Mouse (Mus musculus) myocyte (in vitro differentiated cells): Measurements from ENCODE around the gene Rac3. TPM values are rescaled to one million over a fixed set of nuclear protein-coding genes. Genes with fewer than 3 reads are reported as not detected.

Experiments
- H3K27me3 ChIP-seq: one replicate; pipeline ENCODE4 v1.6.1; 2011; ENCODE audit not compliant: control insufficient read depth, insufficient read depth, insufficient read length
- H3K36me3 ChIP-seq: one replicate; pipeline ENCODE4 v1.6.1; 2011; ENCODE audit not compliant: control insufficient read depth, insufficient read depth
- H3K4me2 ChIP-seq: one replicate; pipeline ENCODE4 v1.6.1; 2011; ENCODE audit warnings: low read depth, control low read depth
- H3K4me3 ChIP-seq: one replicate; pipeline ENCODE4 v1.5.1; 2011; ENCODE audit warnings: mild to moderate bottlenecking, control low read depth, moderate library complexity
- H3K79me2 ChIP-seq: one replicate; pipeline ENCODE4 v1.6.1; 2011; ENCODE audit not compliant: control insufficient read depth, insufficient read depth
- H3ac ChIP-seq: one replicate; pipeline ENCODE4 v1.6.1; 2011; ENCODE audit not compliant: control insufficient read depth, insufficient read length
- CEBPB ChIP-seq: IDR thresholded peaks from 2 replicates; pipeline ENCODE4 v1.6.1; 2011; ENCODE audit warnings: mild to moderate bottlenecking, moderate library complexity; ENCODE audit not compliant: poor library complexity, insufficient read depth, severe bottlenecking
- E2F4 ChIP-seq: IDR thresholded peaks from one replicate; pipeline ENCODE4 v1.6.1; 2011; ENCODE audit warnings: mild to moderate bottlenecking, control low read depth, moderate library complexity; ENCODE audit not compliant: insufficient read depth
- MAX ChIP-seq: IDR thresholded peaks from one replicate; pipeline ENCODE4 v1.6.1; 2011; ENCODE audit warnings: low read depth, mild to moderate bottlenecking, control low read depth
- MYOD1 ChIP-seq, 3 experiments: IDR thresholded peaks; one replicate each; pipeline ENCODE4 v1.6.1; 2011; ENCODE audit warnings: control low read depth in 2 of 3, low read depth in 2 of 3, mild to moderate bottlenecking in 2 of 3, moderate library complexity in 1 of 3; ENCODE audit not compliant: insufficient read length in 2 of 3, control insufficient read depth in 1 of 3
- MYOG ChIP-seq, 3 experiments: IDR thresholded peaks; one replicate each; pipeline ENCODE4 v1.6.1; 2011; ENCODE audit warnings: control low read depth in 2 of 3, low read depth in 2 of 3, mild to moderate bottlenecking in 2 of 3; ENCODE audit not compliant: insufficient read length in 2 of 3, control insufficient read depth in 1 of 3, insufficient read depth in 1 of 3
- POLR2A ChIP-seq: IDR thresholded peaks from one replicate; pipeline ENCODE4 v1.6.1; 2011; ENCODE audit warnings: low read depth, mild to moderate bottlenecking, control low read depth, moderate library complexity; ENCODE audit not compliant: insufficient read length
- POLR2AphosphoS2 ChIP-seq: IDR thresholded peaks from one replicate; pipeline ENCODE4 v1.6.1; 2011; ENCODE audit warnings: low read depth, control low read depth; ENCODE audit not compliant: insufficient read length
- REST ChIP-seq: IDR thresholded peaks from one replicate; pipeline ENCODE4 v1.6.1; 2011; ENCODE audit warnings: mild to moderate bottlenecking, control low read depth, moderate library complexity; ENCODE audit not compliant: insufficient read depth, insufficient read length
- SRF ChIP-seq: IDR thresholded peaks from one replicate; pipeline ENCODE4 v1.6.1; 2011; ENCODE audit warnings: low read depth; ENCODE audit not compliant: control insufficient read depth, insufficient read length
- TCF12 ChIP-seq: IDR thresholded peaks from one replicate; pipeline ENCODE4 v1.6.1; 2011; ENCODE audit warnings: mild to moderate bottlenecking, control low read depth; ENCODE audit not compliant: poor library complexity, insufficient read depth, severe bottlenecking
- TCF3 ChIP-seq: IDR thresholded peaks from one replicate; pipeline ENCODE4 v1.6.1; 2011; ENCODE audit warnings: low read depth, control low read depth; ENCODE audit not compliant: insufficient read length
- USF1 ChIP-seq: IDR thresholded peaks from one replicate; pipeline ENCODE4 v1.6.1; 2011; ENCODE audit warnings: low read depth, mild to moderate bottlenecking, control low read depth, moderate library complexity
- polyA plus RNA-seq: library from polyadenylated mRNA; unstranded; fragments of >200 nt; fragmentation: generic; extraction: Trizol; gene quantifications from one replicate; pipeline ENCODE4 v1.2.1, GENCODE M21; 2012; ENCODE audit warnings: missing spikeins

Rac3 gene
- polyA plus RNA-seq, 1 experiment: 1.9 TPM

DNA sequence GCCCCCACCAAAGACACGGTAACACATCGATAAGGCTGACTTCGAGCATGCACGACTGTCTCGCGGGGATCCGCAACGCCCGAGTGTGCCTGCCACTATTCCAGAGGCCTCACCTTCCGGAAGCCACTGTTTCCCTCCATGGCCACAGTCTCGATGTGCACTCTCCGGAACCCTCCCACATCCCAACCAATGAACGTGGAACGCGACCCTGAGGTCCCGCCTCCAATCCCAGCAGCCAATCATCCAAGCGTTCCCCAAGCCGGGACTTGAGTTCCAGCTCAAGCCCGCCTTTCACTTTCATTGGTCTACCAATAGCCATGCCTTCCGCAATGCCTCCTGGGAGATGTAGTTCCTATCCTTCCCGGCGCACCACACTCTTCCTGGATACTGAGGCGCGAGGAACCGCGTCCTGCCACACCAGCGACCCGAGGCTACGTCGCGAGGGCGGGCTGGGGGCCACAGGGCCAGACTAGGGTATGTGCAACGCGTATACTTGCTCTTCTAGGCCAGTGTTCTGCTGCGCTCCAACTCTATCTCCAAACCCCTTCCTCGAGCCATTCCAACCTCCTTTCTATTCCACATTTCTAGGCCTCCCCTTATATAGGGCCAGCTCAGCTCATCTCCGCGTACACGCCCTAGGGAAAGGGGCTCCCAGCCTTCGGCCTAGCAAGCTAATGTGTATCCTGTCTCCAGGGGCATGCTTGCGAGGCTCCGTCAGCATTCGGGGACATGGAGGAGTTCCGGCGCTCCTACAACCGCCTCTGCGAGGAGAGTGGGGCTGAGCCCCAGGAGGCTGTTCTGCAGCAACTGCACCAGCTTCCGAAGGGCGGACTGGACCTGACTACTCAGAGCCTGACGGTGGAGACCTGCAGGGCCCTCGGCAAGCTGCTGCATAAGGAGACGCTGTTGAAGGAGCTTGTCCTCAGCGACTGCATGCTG, 7.4 kb upstream of the Rac3 start, which contains the start of the genes Cenpx and Lrrc45:
Gene Cenpx (minus strand): TSS at position 159 of the 939 bp plus-strand sequence.
Gene Lrrc45 (plus strand): TSS at position 346 of the 939 bp plus-strand sequence.
- Histone ChIP-seq H3K79me2 (no peaks in the 10 kb centered on the region), H3ac (peak within 1 kb of the TSS; percentile 7), H3K4me3 (peak within 1 kb of the TSS; percentile 63), H3K4me2 (peak within 1 kb of the TSS; percentile 97), H3K36me3 (peaks cover 7% of the 10 kb centered on the region), H3K27me3 (no peaks in the 10 kb centered on the region)
- TF ChIP-seq MAX (no peak), E2F4 (peak; percentile 67), MYOD1 (IDR thresholded peaks at IDR 0.05; ENCODE audit: control insufficient read depth in 1 of 3, insufficient read length in 2 of 3, low read depth in 2 of 3) (peak in 1 of 3 experiments; percentile 7), USF1 (no peak), CEBPB (no peak), POLR2A (peak; percentile 56), MYOG (IDR thresholded peaks at IDR 0.05; ENCODE audit: control insufficient read depth in 1 of 3, insufficient read depth in 1 of 3, insufficient read length in 2 of 3, low read depth in 2 of 3) (no peak), TCF3 (no peak), TCF12 (no peak), REST (no peak), SRF (peak; percentile 53), POLR2AphosphoS2 (peak; percentile 46)

DNA sequence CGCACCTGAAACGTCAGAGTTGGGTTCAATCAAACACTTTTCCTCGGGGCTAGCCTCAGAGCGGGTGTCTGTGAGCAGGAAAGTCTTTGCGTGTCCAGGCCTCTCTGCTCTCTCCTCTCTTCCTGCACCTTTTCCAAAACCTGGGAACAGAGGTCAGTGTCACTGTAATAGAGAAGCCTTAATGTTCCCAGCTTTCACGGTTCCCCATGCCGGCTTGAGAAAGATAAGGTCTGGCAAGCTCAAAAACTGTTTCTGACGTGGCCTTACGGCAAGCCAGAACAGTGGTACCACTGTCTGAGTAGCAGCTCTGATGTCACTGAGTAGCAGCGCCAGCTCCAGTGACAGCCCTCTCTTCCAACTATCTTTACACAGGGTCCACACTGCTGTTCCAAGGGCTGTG, 6.7 kb upstream of the Rac3 start:
- Histone ChIP-seq H3K27me3 (no peaks in the 10 kb centered on the region), H3ac (peak overlapping the region; percentile 7), H3K79me2 (no peaks in the 10 kb centered on the region), H3K36me3 (peaks cover 7% of the 10 kb centered on the region), H3K4me2 (peak overlapping the region; percentile 97), H3K4me3 (peak overlapping the region; percentile 63)
- TF ChIP-seq MYOD1 (IDR thresholded peaks at IDR 0.05; ENCODE audit: control insufficient read depth in 1 of 3, insufficient read length in 2 of 3, low read depth in 2 of 3) (no peak), MAX (no peak), USF1 (no peak), SRF (no peak), TCF3 (no peak), POLR2A (no peak), MYOG (IDR thresholded peaks at IDR 0.05; ENCODE audit: control insufficient read depth in 1 of 3, insufficient read depth in 1 of 3, insufficient read length in 2 of 3, low read depth in 2 of 3) (no peak), CEBPB (no peak), E2F4 (no peak), TCF12 (no peak)

DNA sequence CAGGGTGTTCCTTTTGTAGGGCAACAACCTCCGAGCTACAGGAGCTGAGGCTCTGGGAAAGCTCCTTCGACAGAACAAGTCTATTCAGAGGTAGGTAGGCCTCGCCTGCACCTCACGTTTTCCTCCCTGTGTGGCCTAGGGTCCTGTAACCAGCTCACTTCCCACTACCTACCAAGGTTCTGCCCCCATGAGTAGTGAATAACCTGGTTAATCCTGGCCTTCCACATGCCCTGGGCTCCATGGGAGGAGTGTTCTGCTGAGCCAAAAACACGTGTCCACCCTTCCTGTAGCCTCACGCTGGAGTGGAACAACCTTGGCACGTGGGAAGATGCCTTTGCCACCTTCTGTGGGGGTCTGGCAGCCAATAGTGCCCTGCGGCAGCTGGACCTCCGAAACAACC, 6.1 kb upstream of the Rac3 start:
- H3K27me3 ChIP-seq: no peaks in the 10 kb centered on the region
- no peak for TF ChIP-seq MYOG (IDR thresholded peaks at IDR 0.05; ENCODE audit: control insufficient read depth in 1 of 3, insufficient read depth in 1 of 3, insufficient read length in 2 of 3, low read depth in 2 of 3)
- no peak for TF ChIP-seq REST
- TF ChIP-seq POLR2A: no peak
- no peak for TF ChIP-seq CEBPB
- no peak for TF ChIP-seq TCF3
- TF ChIP-seq MAX: no peak
- TF ChIP-seq SRF: no peak
- TF ChIP-seq USF1: no peak
- TF ChIP-seq POLR2AphosphoS2: no peak
- TF ChIP-seq E2F4: no peak
- no peak for TF ChIP-seq MYOD1 (IDR thresholded peaks at IDR 0.05; ENCODE audit: control insufficient read depth in 1 of 3, insufficient read length in 2 of 3, low read depth in 2 of 3)
- TF ChIP-seq TCF12: no peak
- peaks cover 7% of the 10 kb centered on the region for H3K36me3 ChIP-seq
- no peaks in the 10 kb centered on the region for H3K79me2 ChIP-seq
- H3K4me2 ChIP-seq: peak overlapping the region; percentile 97
- peak overlapping the region; percentile 63 for H3K4me3 ChIP-seq
- no peak overlapping the region for H3ac ChIP-seq

DNA sequence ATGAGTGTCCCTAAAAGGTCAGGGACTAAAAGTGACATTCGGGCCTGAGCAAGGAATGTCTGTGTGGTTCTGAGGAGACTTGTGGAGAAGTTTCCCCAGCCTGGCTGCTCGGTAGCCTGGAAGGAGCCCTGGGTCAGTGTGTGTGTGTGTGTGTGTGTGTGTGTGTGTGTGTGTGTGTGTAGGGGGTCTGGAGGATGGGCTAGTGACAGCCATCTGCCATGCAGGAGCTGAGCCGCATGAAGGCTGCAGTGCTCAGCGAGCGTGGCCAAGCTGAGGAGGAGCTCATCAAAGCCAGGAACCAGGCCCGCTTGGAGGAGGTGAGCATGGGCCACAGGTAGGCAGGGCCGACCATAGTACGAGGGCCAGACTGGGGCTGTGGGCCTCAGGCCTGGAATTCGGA, 2.0 kb upstream of the Rac3 start:
- H3K27me3 ChIP-seq: no peaks in the 10 kb centered on the region
- no peak overlapping the region for H3K4me3 ChIP-seq
- TF ChIP-seq MYOD1 (IDR thresholded peaks at IDR 0.05; ENCODE audit: control insufficient read depth in 1 of 3, insufficient read length in 2 of 3, low read depth in 2 of 3) (no peak), REST (no peak), CEBPB (no peak), POLR2AphosphoS2 (no peak), POLR2A (no peak), MAX (no peak), SRF (no peak), MYOG (IDR thresholded peaks at IDR 0.05; ENCODE audit: control insufficient read depth in 1 of 3, insufficient read depth in 1 of 3, insufficient read length in 2 of 3, low read depth in 2 of 3) (no peak), USF1 (no peak), E2F4 (no peak), TCF3 (no peak), TCF12 (no peak)
- peaks cover 7% of the 10 kb centered on the region for H3K36me3 ChIP-seq
- H3K4me2 ChIP-seq: no peak overlapping the region
- no peak overlapping the region for H3ac ChIP-seq
- H3K79me2 ChIP-seq: no peaks in the 10 kb centered on the region
